Mouse (Mus musculus) c-Kit-positive CD71-positive TER-119-negative erythroid progenitor cells, embryonic 14.5 days (primary cell): Measurements from ENCODE around the gene Limch1.

Experiments used
- DNase-seq: peaks from one replicate; pipeline ENCODE4 v3.0.0-alpha.2; 2013; ENCODE audit warnings: low read depth

The Limch1 gene

GRCm38 (mm10) chr5:66785995-66786620 lies 40.5 kb downstream of the Limch1 start:
- no peak for DNase-seq

GRCm38 (mm10) chr5:66786621-66787061 lies 41.0 kb downstream of the Limch1 start:
- no peak for DNase-seq

GRCm38 (mm10) chr5:66789041-66789440 lies 43.4 kb downstream of the Limch1 start:
- DNase-seq: no peak

GRCm38 (mm10) chr5:66791161-66791560 lies 45.5 kb downstream of the Limch1 start:
- no peak for DNase-seq

GRCm38 (mm10) chr5:66793251-66793650 lies 47.6 kb downstream of the Limch1 start:
- no peak for DNase-seq

GRCm38 (mm10) chr5:66797326-66797725 lies 51.7 kb downstream of the Limch1 start:
- no peak for DNase-seq

- DNase-seq: no peak
Observed at GRCm38 (mm10) chr5:66798135-66798534, 52.5 kb downstream of the Limch1 start.

- DNase-seq: no peak
Observed at GRCm38 (mm10) chr5:66798591-66799003, 53.0 kb downstream of the Limch1 start.

- no peak for DNase-seq
Observed at GRCm38 (mm10) chr5:66800243-66800642, 54.6 kb downstream of the Limch1 start.

- DNase-seq: no peak
Observed at GRCm38 (mm10) chr5:66800977-66801376, 55.4 kb downstream of the Limch1 start.

- DNase-seq: no peak
Observed at GRCm38 (mm10) chr5:66802196-66802595, 56.6 kb downstream of the Limch1 start.

- no peak for DNase-seq
Observed at GRCm38 (mm10) chr5:66806335-66806734, 60.7 kb downstream of the Limch1 start.

- DNase-seq: no peak
Observed at GRCm38 (mm10) chr5:66807737-66808136, 62.1 kb downstream of the Limch1 start.

GRCm38 (mm10) chr5:66809016-66809570 lies 63.5 kb downstream of the Limch1 start:
- no peak for DNase-seq

- DNase-seq: no peak
Observed at GRCm38 (mm10) chr5:66810396-66810795, 64.8 kb downstream of the Limch1 start.

GRCm38 (mm10) chr5:66814674-66815073 lies 69.0 kb downstream of the Limch1 start:
- DNase-seq: no peak

GRCm38 (mm10) chr5:66815877-66816276 lies 70.2 kb downstream of the Limch1 start:
- DNase-seq: no peak

- no peak for DNase-seq
Observed at GRCm38 (mm10) chr5:66816751-66817150, 71.1 kb downstream of the Limch1 start.

- DNase-seq: no peak
Observed at GRCm38 (mm10) chr5:66817184-66817956, 71.7 kb downstream of the Limch1 start.

- no peak for DNase-seq
Observed at GRCm38 (mm10) chr5:66822500-66823205, 77.0 kb downstream of the Limch1 start.

- no peak for DNase-seq
Observed at GRCm38 (mm10) chr5:66825586-66825985, 80.0 kb downstream of the Limch1 start.

- no peak for DNase-seq
Observed at GRCm38 (mm10) chr5:66826844-66827243, 81.2 kb downstream of the Limch1 start.

GRCm38 (mm10) chr5:66829505-66829904 lies 83.9 kb downstream of the Limch1 start:
- DNase-seq: no peak
